Mouse (Mus musculus): ENCODE measurements at regions not wholly inside any gene's neighbourhood (a gene's known extent, or its start where the extent isn't known, plus 50 kb on each side); places are given as distances from the start of the nearest gene placed in this dataset.

GRCm38 (mm10) chr1:127011901-127012300, 181.3 kb upstream of the Nckap5 start:
- in situ Hi-C loops (cut with MboI, MseI) = loop anchor here (25.0 kb wide), 1 partner anchor 450 kb away; no protein-coding TSS in a partner anchor

- in situ Hi-C loops (cut with MboI, MseI) = loop anchor here (25.0 kb wide), 1 partner anchor 453 kb away; no protein-coding TSS in a partner anchor
Measured at GRCm38 (mm10) chr1:127009699-127010098, 179.1 kb upstream of the Nckap5 start.

DNA sequence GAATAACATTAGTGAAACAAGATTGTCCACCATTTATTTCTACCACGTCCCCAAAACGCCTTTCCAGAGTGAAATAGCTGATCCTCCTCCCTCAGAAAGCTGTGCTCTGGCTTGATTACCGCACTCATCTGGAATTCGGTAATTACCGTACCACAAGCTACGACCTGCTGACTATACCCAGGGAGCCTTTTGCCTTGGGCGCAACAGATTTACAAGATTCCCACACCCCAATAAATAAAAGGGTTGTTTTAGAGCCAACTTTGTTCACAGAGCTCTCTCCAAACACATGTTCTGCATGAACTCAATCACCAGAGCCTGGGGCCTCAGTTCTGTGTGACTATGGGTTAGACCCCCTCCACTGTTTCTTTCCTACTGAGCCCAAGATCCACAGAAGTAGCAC, 171.1 kb upstream of the Nckap5 start:
- in situ Hi-C loops (cut with MboI, MseI) = loop anchor here (25.0 kb wide), 1 partner anchor 461 kb away; no protein-coding TSS in a partner anchor

DNA sequence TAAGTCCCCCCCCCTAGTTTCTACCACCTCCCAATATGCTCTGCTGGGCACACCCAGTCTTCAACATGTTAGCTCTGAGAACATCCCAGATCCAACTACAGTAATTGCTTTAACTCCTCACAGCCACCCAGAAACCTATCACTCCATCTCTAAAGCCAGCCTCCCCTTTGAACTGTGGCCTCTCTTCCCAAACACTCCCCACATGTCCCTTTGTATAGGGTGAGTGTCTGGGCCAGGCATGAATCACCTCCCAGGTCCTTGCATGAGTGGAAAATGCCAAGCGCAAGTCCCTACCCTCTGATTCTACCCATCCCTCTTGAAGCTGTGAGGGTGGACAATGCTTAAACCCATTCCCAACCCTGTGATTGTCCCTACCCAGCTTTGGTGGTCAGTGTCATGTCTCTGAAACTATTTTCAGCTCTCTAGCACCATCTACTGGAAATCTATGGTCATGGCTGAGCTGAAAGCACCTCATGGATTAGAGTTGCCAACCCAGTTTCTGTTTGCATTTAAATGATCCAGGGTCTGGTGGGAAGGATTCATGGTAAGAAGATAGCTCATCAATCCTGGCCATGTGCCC, 162.6 kb upstream of the Nckap5 start:
- in situ Hi-C loops (cut with MboI, MseI) = no loop called here

GRCm38 (mm10) chr1:126992441-126992840, 161.8 kb upstream of the Nckap5 start:
- in situ Hi-C loops (cut with MboI, MseI) = no loop called here

GRCm38 (mm10) chr1:126982805-126983204, 152.2 kb upstream of the Nckap5 start:
- in situ Hi-C loops (cut with MboI, MseI) = no loop called here

- in situ Hi-C loops (cut with MboI, MseI) = no loop called here
Measured at GRCm38 (mm10) chr1:126980311-126980710, 149.7 kb upstream of the Nckap5 start.

DNA sequence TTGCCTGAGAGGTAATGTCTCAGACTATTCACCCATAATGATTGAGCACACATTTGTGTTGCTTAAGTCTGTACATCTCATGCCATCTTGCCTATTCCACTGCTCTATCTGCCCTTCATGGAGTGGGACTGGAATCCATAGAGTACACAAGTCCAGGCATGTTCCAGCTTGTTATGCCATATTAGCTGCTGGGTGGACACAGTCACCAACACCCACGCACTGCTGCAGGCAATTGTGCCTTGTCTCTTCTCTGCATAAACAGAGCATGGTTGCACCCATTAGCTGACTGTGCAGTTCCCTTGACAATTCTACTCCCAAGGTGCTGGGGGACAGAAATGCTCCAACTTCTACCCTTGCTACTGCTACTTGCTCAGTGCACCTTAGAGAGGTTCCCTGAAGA, 143.3 kb upstream of the Nckap5 start:
- in situ Hi-C loops (cut with MboI, MseI) = no loop called here

- in situ Hi-C loops (cut with MboI, MseI) = no loop called here
Measured at GRCm38 (mm10) chr1:126971777-126972421, 141.3 kb upstream of the Nckap5 start.

GRCm38 (mm10) chr1:126971118-126971517, 140.5 kb upstream of the Nckap5 start:
- in situ Hi-C loops (cut with MboI, MseI) = no loop called here

DNA sequence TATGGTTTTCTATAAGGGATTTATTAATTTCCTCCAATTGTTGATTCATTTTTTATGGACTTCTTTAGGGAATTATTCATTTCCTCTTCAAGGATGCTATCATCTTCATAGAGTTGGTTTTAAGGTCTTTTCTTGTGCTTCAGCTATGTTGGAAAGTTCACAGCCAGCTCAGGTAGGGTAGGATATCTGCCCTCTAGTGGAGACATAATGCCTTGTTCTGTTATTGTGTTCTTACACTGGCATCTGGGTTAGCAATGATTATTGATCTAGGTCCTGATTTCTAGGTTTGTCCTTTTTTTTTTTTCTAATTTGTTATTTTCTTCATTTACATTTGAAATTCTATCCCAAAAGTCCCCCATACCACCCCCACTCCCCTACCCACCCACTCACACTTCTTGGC, 135.8 kb upstream of the Nckap5 start:
- in situ Hi-C loops (cut with MboI, MseI) = no loop called here

GRCm38 (mm10) chr1:126955839-126956720, 125.5 kb upstream of the Nckap5 start:
- in situ Hi-C loops (cut with MboI, MseI) = no loop called here

DNA sequence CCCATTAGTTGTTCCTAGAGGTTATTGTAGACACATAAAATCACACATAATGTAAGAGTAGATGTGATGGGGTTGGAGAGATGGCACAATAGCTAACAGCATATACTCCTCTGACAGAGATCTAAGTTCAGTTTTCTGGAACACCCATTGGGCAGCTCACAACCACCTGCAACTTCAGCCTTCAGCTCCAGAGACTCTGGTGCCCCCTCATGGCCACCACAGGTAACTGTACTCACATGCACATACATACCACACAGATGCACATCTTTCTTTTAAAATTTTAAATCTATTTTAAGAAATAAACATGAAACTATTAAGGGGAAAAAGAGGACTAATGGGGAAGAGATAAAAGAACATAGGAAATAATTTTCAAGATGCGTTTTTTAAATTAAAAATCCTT, 117.3 kb upstream of the Nckap5 start:
- in situ Hi-C loops (cut with MboI, MseI) = no loop called here

DNA sequence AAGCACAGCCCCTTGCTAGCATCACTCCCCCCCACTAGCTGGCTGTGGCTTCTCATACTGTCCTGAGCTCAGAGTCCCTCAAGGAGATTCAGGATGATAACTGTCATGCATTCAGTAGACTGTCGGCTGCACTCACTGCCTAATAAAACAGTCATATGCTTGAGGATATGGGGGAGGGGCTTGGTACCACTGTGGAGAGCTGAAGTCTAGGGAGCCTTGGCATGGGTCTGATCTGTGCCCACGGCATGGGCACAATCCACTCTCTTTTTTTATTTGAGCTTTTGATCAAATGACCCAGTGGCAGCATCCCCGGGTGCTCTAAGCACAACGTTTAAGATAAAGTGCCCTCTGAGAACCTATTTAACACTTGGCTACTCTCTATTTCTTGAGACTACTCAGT, 102.1 kb upstream of the Nckap5 start:
- in situ Hi-C loops (cut with MboI, MseI) = loop anchor here (10.0 kb wide), 2 partner anchors 338 to 1318 kb away; no protein-coding TSS in a partner anchor

- in situ Hi-C loops (cut with MboI, MseI) = loop anchor here (10.0 kb wide), 2 partner anchors 337 to 1317 kb away; no protein-coding TSS in a partner anchor
Measured at GRCm38 (mm10) chr1:126931754-126932153, 101.2 kb upstream of the Nckap5 start.

- in situ Hi-C loops (cut with MboI, MseI) = loop anchor here (10.0 kb wide), 2 partner anchors 336 to 1316 kb away; no protein-coding TSS in a partner anchor
Measured at GRCm38 (mm10) chr1:126931093-126931492, 100.5 kb upstream of the Nckap5 start.

- in situ Hi-C loops (cut with MboI, MseI) = loop anchor here (10.0 kb wide), 2 partner anchors 336 to 1316 kb away; no protein-coding TSS in a partner anchor
Measured at GRCm38 (mm10) chr1:126930611-126931010, 100.0 kb upstream of the Nckap5 start.

DNA sequence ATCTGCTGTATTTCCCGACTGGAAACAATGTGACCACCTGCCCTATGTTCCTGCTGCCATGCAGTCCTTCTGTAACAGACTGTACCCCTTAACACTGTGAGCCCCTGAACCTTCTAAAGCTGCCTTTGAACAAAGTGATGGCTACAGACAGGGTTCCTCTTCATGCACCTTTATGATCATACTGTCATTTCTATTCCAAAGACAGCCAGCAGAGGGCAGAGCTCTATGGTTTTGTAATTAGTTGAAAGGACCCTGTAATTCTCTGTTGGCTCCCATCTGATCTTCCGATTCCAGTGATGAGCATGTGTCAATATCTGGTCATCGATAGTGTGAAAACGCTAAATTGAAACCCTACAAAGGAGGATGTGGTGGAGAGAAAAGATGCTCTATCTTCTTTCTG, 99.1 kb upstream of the Nckap5 start:
- in situ Hi-C loops (cut with MboI, MseI) = loop anchor here (10.0 kb wide), 2 partner anchors 335 to 1315 kb away; no protein-coding TSS in a partner anchor

DNA sequence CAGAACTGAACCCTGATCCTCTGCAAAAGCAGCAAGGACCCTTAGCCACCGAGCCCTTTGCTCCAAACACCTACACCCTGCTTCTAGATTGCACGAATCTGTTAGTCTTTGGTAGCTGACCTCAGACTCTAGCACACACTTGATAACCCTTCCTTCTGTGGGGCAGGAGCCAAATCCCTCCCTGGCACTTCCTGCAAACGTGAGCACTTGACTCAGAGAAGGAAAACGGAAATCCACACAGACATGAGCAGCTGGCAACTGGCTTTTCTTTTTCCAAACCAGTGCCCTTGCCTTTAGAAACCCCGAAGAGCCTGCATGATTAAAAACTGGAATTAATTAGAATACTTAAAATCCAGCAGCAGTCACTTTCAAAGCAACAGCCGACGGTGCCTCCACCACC, 97.6 kb upstream of the Nckap5 start:
- in situ Hi-C loops (cut with MboI, MseI) = no loop called here

DNA sequence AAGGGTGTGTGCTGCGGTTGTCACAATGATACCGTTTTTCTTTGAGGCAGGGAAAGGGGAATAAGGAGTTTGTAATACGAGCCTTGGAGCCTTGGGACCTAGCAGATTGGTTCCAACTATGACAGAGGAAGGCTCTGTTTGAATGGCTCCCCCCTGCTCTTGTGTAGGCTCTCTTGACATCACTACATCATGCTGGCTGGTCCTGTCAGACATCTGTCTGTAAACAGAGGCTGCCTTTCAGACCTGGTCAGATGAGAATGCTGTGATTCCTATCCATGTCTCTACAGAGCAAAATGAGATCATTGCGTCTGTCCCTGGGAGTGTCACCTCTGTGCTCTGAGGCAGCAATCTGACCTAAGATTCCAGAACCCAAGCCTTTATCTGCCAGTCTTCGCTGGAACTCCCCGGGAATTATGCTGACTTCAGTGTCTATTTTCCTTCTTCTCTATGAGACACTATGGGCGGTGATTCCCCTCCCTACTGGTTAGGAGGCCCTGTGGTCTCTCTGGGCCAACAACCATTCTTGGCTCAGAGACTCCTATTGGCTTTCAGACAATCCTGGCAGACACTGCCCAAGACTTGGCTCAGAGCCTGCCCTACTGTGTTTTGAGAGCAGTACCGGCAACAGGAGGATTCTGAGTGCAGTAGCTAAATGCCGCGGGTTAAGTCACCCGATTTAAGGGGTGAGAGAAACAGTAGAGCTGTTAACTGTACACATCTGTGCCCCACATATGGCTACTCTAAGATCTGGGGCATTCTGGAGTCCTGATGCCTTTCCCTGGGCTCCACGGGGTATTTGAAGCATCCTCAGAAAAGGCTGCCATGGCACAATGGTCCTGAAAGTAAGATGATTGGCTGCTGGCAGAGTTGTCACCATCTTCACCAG, 94.8 kb upstream of the Nckap5 start:
- in situ Hi-C loops (cut with MboI, MseI) = no loop called here

DNA sequence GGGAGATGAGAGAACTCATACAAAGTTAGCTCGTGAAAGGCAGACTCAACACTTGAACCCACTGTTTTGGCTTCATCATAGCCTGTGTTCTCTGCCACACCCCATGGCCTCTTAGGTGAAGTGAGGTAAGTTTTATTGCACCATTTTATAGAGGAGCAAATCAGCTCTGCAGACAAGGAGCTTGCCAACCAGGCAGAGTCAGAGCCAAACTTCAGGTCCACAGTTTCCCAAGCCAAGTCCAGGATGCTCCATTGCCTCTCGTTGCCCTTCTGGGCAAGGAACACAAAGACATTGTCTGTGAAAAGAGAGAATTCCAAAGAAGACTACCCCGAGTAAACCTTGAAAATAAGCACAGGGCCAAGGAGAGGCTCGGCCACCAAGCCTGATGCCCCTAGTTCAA, 93.4 kb upstream of the Nckap5 start:
- in situ Hi-C loops (cut with MboI, MseI) = loop anchor here (25.0 kb wide), 1 partner anchor 1562 kb away; no protein-coding TSS in a partner anchor
